Mouse (Mus musculus) MEL (cell line): Measurements from ENCODE around the gene Ing1. TPM values are rescaled to one million over a fixed set of nuclear protein-coding genes. Genes with fewer than 3 reads are reported as not detected.

Source experiments
- DNase-seq: peaks from one replicate; pipeline ENCODE4 v3.0.0; 2011; ENCODE audit warnings: low read depth, low spot score
- H3K27ac ChIP-seq: 2 replicates; pipeline ENCODE4 v1.5.1; 2012; ENCODE audit warnings: low read depth, mild to moderate bottlenecking, control low read depth, low read length, moderate library complexity; ENCODE audit not compliant: control insufficient read depth
- H3K27me3 ChIP-seq, 2 experiments: fragments of 150-350 bp in 1 of 2; sonication (generic) in 1 of 2; 2 replicates each; pipeline ENCODE4 v1.6.1; 2012; ENCODE audit warnings: low read length in 2 of 2, mild to moderate bottlenecking in 2 of 2, improper control_type of control experiment in 1 of 2, moderate library complexity in 1 of 2; ENCODE audit not compliant: insufficient read depth in 2 of 2, control insufficient read depth in 1 of 2
- H3K36me3 ChIP-seq, 2 experiments: 2 replicates each; pipeline ENCODE4 v1.6.1; 2012 to 2014; ENCODE audit warnings: low read length in 2 of 2, improper control_type of control experiment in 1 of 2, inconsistent platforms in 1 of 2, mild to moderate bottlenecking in 1 of 2; ENCODE audit not compliant: insufficient read depth in 2 of 2, control insufficient read depth in 1 of 2
- H3K4me1 ChIP-seq, 2 experiments: fragments of 150-350 bp in 1 of 2; sonication (generic) in 1 of 2; 2 replicates each; pipeline ENCODE4 v1.6.1; 2012; ENCODE audit warnings: low read length in 2 of 2, improper control_type of control experiment in 1 of 2, mild to moderate bottlenecking in 1 of 2; ENCODE audit not compliant: insufficient read depth in 2 of 2, control insufficient read depth in 1 of 2
- H3K4me3 ChIP-seq, 2 experiments: fragments of 150-350 bp in 1 of 2; sonication (generic) in 1 of 2; 2 replicates each; pipeline ENCODE4 v1.5.1; 2012; ENCODE audit warnings: low read depth in 2 of 2, low read length in 2 of 2, mild to moderate bottlenecking in 2 of 2, moderate library complexity in 2 of 2, control low read depth in 1 of 2, improper control_type of control experiment in 1 of 2; ENCODE audit not compliant: control insufficient read depth in 1 of 2, insufficient read depth in 1 of 2
- H3K79me2 ChIP-seq: 2 replicates; pipeline ENCODE4 v1.6.1; 2012; ENCODE audit warnings: mild to moderate bottlenecking, low read length, moderate library complexity; ENCODE audit not compliant: control insufficient read depth, poor library complexity, insufficient read depth
- H3K9ac ChIP-seq: 2 replicates; pipeline ENCODE4 v1.6.1; 2012; ENCODE audit warnings: low read depth, mild to moderate bottlenecking, control low read depth, low read length, moderate library complexity; ENCODE audit not compliant: control insufficient read depth, poor library complexity, severe bottlenecking
- H3K9me3 ChIP-seq: fragments of 150-350 bp; sonication (generic); replicated peaks from 2 replicates; pipeline ENCODE4 v1.6.1; 2012; ENCODE audit warnings: mild to moderate bottlenecking, low read length, improper control_type of control experiment, moderate library complexity; ENCODE audit not compliant: insufficient read depth
- CHD1 ChIP-seq: IDR thresholded peaks from 2 replicates; pipeline ENCODE4 v1.6.1; 2012; ENCODE audit warnings: low read depth, mild to moderate bottlenecking, inconsistent platforms, low read length, improper control_type of control experiment
- CHD2 ChIP-seq: IDR thresholded peaks from 2 replicates; pipeline ENCODE4 v1.6.1; 2011; ENCODE audit warnings: low read length, improper control_type of control experiment
- ELF1 ChIP-seq: IDR thresholded peaks from 2 replicates; pipeline ENCODE4 v1.6.1; 2014; ENCODE audit warnings: low read depth, mild to moderate bottlenecking, inconsistent platforms, low read length, improper control_type of control experiment, moderate library complexity
- ETS1 ChIP-seq: IDR thresholded peaks from 2 replicates; pipeline ENCODE4 v1.6.1; 2012; ENCODE audit warnings: low read depth, mild to moderate bottlenecking, inconsistent platforms, low read length, improper control_type of control experiment, moderate library complexity
- MAFK ChIP-seq: IDR thresholded peaks from 2 replicates; pipeline ENCODE4 v1.6.1; 2011; ENCODE audit warnings: low read depth, mild to moderate bottlenecking, low read length, improper control_type of control experiment, borderline replicate concordance
- MAX ChIP-seq: IDR thresholded peaks from 2 replicates; pipeline ENCODE4 v1.6.1; 2011; ENCODE audit warnings: low read length, improper control_type of control experiment
- MYB ChIP-seq: IDR thresholded peaks from 2 replicates; pipeline ENCODE4 v1.6.1; 2011; ENCODE audit warnings: mild to moderate bottlenecking, low read depth, low read length, improper control_type of control experiment
- MYC ChIP-seq: IDR thresholded peaks from 2 replicates; pipeline ENCODE4 v1.6.1; 2011; ENCODE audit warnings: low read depth, mild to moderate bottlenecking, low read length, improper control_type of control experiment, moderate library complexity
- NRF1 ChIP-seq: IDR thresholded peaks from 2 replicates; pipeline ENCODE4 v1.6.1; 2014; ENCODE audit warnings: low read depth, mild to moderate bottlenecking, inconsistent platforms, low read length, improper control_type of control experiment, moderate library complexity; ENCODE audit not compliant: poor library complexity, insufficient read depth, severe bottlenecking
- POLR2A ChIP-seq, 2 experiments: IDR thresholded peaks; 2 replicates each; pipeline ENCODE4 v1.6.1; 2011 to 2012; ENCODE audit warnings: low read length in 2 of 2, mild to moderate bottlenecking in 2 of 2, control low read depth in 1 of 2, improper control_type of control experiment in 1 of 2, low read depth in 1 of 2, moderate library complexity in 1 of 2; ENCODE audit not compliant: control insufficient read depth in 1 of 2, insufficient read depth in 1 of 2, poor library complexity in 1 of 2
- POLR2AphosphoS2 ChIP-seq: IDR thresholded peaks from 2 replicates; pipeline ENCODE4 v1.6.1; 2011; ENCODE audit warnings: low read length, improper control_type of control experiment
- RAD21 ChIP-seq: IDR thresholded peaks from 2 replicates; pipeline ENCODE4 v1.6.1; 2011; ENCODE audit warnings: mild to moderate bottlenecking, low read depth, low read length, improper control_type of control experiment
- RCOR1 ChIP-seq: IDR thresholded peaks from 2 replicates; pipeline ENCODE4 v1.6.1; 2012; ENCODE audit warnings: low read depth, mild to moderate bottlenecking, inconsistent platforms, low read length, improper control_type of control experiment
- SIN3A ChIP-seq: IDR thresholded peaks from 2 replicates; pipeline ENCODE4 v1.6.1; 2012; ENCODE audit warnings: low read length, improper control_type of control experiment, inconsistent platforms
- TBP ChIP-seq: IDR thresholded peaks from 2 replicates; pipeline ENCODE4 v1.8.0; 2011; ENCODE audit warnings: low read depth, low read length, improper control_type of control experiment
- TCF12 ChIP-seq: IDR thresholded peaks from 2 replicates; pipeline ENCODE4 v1.6.1; 2014; ENCODE audit warnings: low read depth, mild to moderate bottlenecking, inconsistent platforms, low read length, improper control_type of control experiment, moderate library complexity
- UBTF ChIP-seq: IDR thresholded peaks from 2 replicates; pipeline ENCODE4 v1.6.1; 2012; ENCODE audit warnings: low read depth, mild to moderate bottlenecking, inconsistent platforms, low read length, improper control_type of control experiment, moderate library complexity, borderline replicate concordance; ENCODE audit not compliant: insufficient read depth
- USF1 ChIP-seq: IDR thresholded peaks from 2 replicates; pipeline ENCODE4 v1.6.1; 2014; ENCODE audit warnings: low read depth, mild to moderate bottlenecking, inconsistent platforms, low read length, improper control_type of control experiment, moderate library complexity
- USF2 ChIP-seq, 2 experiments: IDR thresholded peaks; 2 replicates each; pipeline ENCODE4 v1.6.1; 2011 to 2012; ENCODE audit warnings: improper control_type of control experiment in 2 of 2, low read length in 2 of 2, borderline replicate concordance in 1 of 2, inconsistent platforms in 1 of 2, low read depth in 1 of 2, mild to moderate bottlenecking in 1 of 2; ENCODE audit not compliant: insufficient read depth in 1 of 2
- ZC3H11A ChIP-seq: IDR thresholded peaks from 2 replicates; pipeline ENCODE4 v1.6.1; 2012; ENCODE audit warnings: low read depth, mild to moderate bottlenecking, inconsistent platforms, low read length, improper control_type of control experiment
- ZMIZ1 ChIP-seq: IDR thresholded peaks from 2 replicates; pipeline ENCODE4 v1.6.1; 2012; ENCODE audit warnings: low read depth, mild to moderate bottlenecking, inconsistent platforms, low read length, improper control_type of control experiment, moderate library complexity
- polyA plus RNA-seq, 2 experiments: library from polyadenylated mRNA; stranded (reverse) in 1 of 2; unstranded in 1 of 2; fragments of >175 nt in 1 of 2; fragments of >200 nt in 1 of 2; gene quantifications; 2 replicates each; pipeline versions ENCODE4 v1.2.1 to v1.2.4; 2012; ENCODE audit warnings: low replicate concordance in 2 of 2, low read depth in 1 of 2; ENCODE audit not compliant: insufficient read length in 2 of 2, insufficient read depth in 1 of 2, missing spikeins in 1 of 2
- total RNA-seq: library from RNA; depleted of rRNA; stranded (reverse); fragments of 300-350 nt; gene quantifications from 2 replicates; pipeline ENCODE4 v1.2.3, GENCODE M21; 2012

Ing1 gene
- total and polyA plus RNA-seq, 3 experiments: 35.9 to 91.0 TPM; not detected in 1

GRCm38 (mm10) chr8:11540182-11540581, 15.2 kb upstream of the Ing1 start:
- no peak for DNase-seq
- Histone ChIP-seq H3K9me3 (no peaks in the 10 kb centered on the region), H3K4me3 (no peak overlapping the region), H3K27ac (no peak overlapping the region), H3K27me3 (no peaks in the 10 kb centered on the region), H3K79me2 (no peaks in the 10 kb centered on the region; the same call in 1 of the 2 replicates), H3K36me3 (peaks cover 0 to 5% of the 10 kb centered on the region in 2 experiments; a peak in 1 of 4 replicates), H3K9ac (no peak overlapping the region), H3K4me1 (no peaks in the 10 kb centered on the region)
- TF ChIP-seq ELF1 (no peak), POLR2AphosphoS2 (no peak), MAX (no peak), RAD21 (no peak), ETS1 (no peak), POLR2A (IDR thresholded peaks at IDR 0.05; ENCODE audit: control insufficient read depth in 1 of 2, insufficient read depth in 1 of 2, low read depth in 1 of 2, low read length in 2 of 2, poor library complexity in 1 of 2) (no peak), UBTF (no peak)

GRCm38 (mm10) chr8:11542031-11542430, 13.3 kb upstream of the Ing1 start:
- no peak overlapping the region for H3K9ac ChIP-seq
- no peak for DNase-seq
- TF ChIP-seq USF2 (IDR thresholded peaks at IDR 0.05; ENCODE audit: borderline replicate concordance in 1 of 2, insufficient read depth in 1 of 2, low read depth in 1 of 2, low read length in 2 of 2): no peak
- no peak for TF ChIP-seq TCF12
- TF ChIP-seq ZMIZ1: no peak
- no peak for TF ChIP-seq CHD1
- no peak for TF ChIP-seq RAD21
- no peak for TF ChIP-seq ZC3H11A
- TF ChIP-seq USF1: no peak
- TF ChIP-seq MYC: no peak
- TF ChIP-seq SIN3A: no peak
- no peak for TF ChIP-seq NRF1
- TF ChIP-seq MYB: no peak
- TF ChIP-seq ELF1: no peak
- no peak for TF ChIP-seq TBP
- TF ChIP-seq RCOR1: no peak
- no peak for TF ChIP-seq CHD2
- no peak for TF ChIP-seq POLR2A (IDR thresholded peaks at IDR 0.05; ENCODE audit: control insufficient read depth in 1 of 2, insufficient read depth in 1 of 2, low read depth in 1 of 2, low read length in 2 of 2, poor library complexity in 1 of 2)
- no peak for TF ChIP-seq MAFK
- TF ChIP-seq, all 39 proteins: peak for 0
- Histone ChIP-seq H3K9me3 (no peaks in the 10 kb centered on the region), H3K4me1 (no peaks in the 10 kb centered on the region), H3K27ac (no peak overlapping the region), H3K79me2 (no peaks in the 10 kb centered on the region; the same call in 1 of the 2 replicates), H3K27me3 (no peaks in the 10 kb centered on the region), H3K36me3 (peaks cover 0 to 5% of the 10 kb centered on the region in 2 experiments; a peak in 1 of 4 replicates), H3K4me3 (no peak overlapping the region)
